Mouse (Mus musculus) liver, postnatal 0 days (tissue): ENCODE data around the gene Tubb2a. TPM values are rescaled to one million over a fixed set of nuclear protein-coding genes. Genes with fewer than 3 reads are reported as not detected.

Experiments used
- ATAC-seq: fragments of 200-750 bp; cut with Nextera tagmentation; 2 replicates; pipeline ENCODE4 v1.8.0; 2017; ENCODE audit warnings: mild to moderate bottlenecking, moderate library complexity
- DNase-seq: peaks from one replicate; pipeline ENCODE4 v3.0.0-alpha.2; 2016
- H3K27ac ChIP-seq: fragments of 300-500 bp; sonication (generic); 2 replicates; pipeline ENCODE4 v1.5.1; 2014; ENCODE audit warnings: antibody characterized with exemption, moderate library complexity, mild to moderate bottlenecking, low read depth
- H3K27me3 ChIP-seq: fragments of 300-500 bp; sonication (generic); 2 replicates; pipeline ENCODE4 v1.6.1; 2014; ENCODE audit warnings: low read length, control low read depth, mixed read lengths; ENCODE audit not compliant: insufficient read depth
- H3K36me3 ChIP-seq: fragments of 300-500 bp; sonication (generic); replicated peaks from 2 replicates; pipeline ENCODE4 v1.6.1; 2014; ENCODE audit warnings: mild to moderate bottlenecking, control low read depth, low read length, moderate library complexity, mixed read lengths; ENCODE audit not compliant: insufficient read depth
- H3K4me1 ChIP-seq: fragments of 300-500 bp; sonication (generic); 2 replicates; pipeline ENCODE4 v1.6.1; 2014; ENCODE audit warnings: antibody characterized with exemption, mild to moderate bottlenecking, control low read depth; ENCODE audit not compliant: insufficient read depth
- H3K4me2 ChIP-seq: fragments of 300-500 bp; sonication (generic); 2 replicates; pipeline ENCODE4 v1.6.1; 2014; ENCODE audit warnings: low read depth, mild to moderate bottlenecking, low read length, moderate library complexity, mixed read lengths
- H3K4me3 ChIP-seq: fragments of 300-500 bp; sonication (generic); 2 replicates; pipeline ENCODE4 v1.5.1; 2014; ENCODE audit warnings: low read depth, low read length
- H3K9ac ChIP-seq: fragments of 300-500 bp; sonication (generic); replicated peaks from 2 replicates; pipeline ENCODE4 v1.6.1; 2014; ENCODE audit warnings: mild to moderate bottlenecking, moderate library complexity
- H3K9me3 ChIP-seq: fragments of 300-500 bp; sonication (generic); 2 replicates; pipeline ENCODE4 v1.6.1; 2016; ENCODE audit warnings: mild to moderate bottlenecking, control low read depth, low read length, mixed read lengths
- CTCF ChIP-seq: sonication (generic); IDR thresholded peaks from 2 replicates; pipeline ENCODE4 v1.5.1; 2016; ENCODE audit warnings: antibody characterized with exemption, low read depth
- EP300 ChIP-seq: IDR thresholded peaks from 2 replicates; pipeline ENCODE4 v1.6.1; 2016; ENCODE audit warnings: antibody characterized with exemption, low read depth, mild to moderate bottlenecking
- WGBS: fragments of 180-500 bp; shearing (Covaris S2); extraction: QIAGEN DNeasy Blood & Tissue Kit; methylation state at CpG from one replicate; pipeline ENCODE4 v1.1.7; 2014; ENCODE audit not compliant: insufficient replicate concordance; 5-methylcytosine and 5-hydroxymethylcytosine counted together
- polyA plus RNA-seq: library from polyadenylated mRNA; unstranded; fragments of >200 nt; fragmentation: Nextera tagmentation; extraction: Ambion mirVana; gene quantifications from 2 replicates; pipeline ENCODE4 v1.2.1, GENCODE M21; 2015

Gene Tubb2a
- polyA plus RNA-seq, 1 experiment from 2014 or later, result 64.7 TPM

- no peaks in the 10 kb centered on the region for H3K9me3 ChIP-seq
- H3K27me3 ChIP-seq, result no peaks in the 10 kb centered on the region
- 76% methylated on average over 4 of the region's 4 CpGs for WGBS
- no peak for ATAC-seq
- peaks cover 11% of the 10 kb centered on the region; the same call in 1 of the 2 replicates for H3K4me1 ChIP-seq
- TF ChIP-seq CTCF, result no peak
- no peak overlapping the region for H3K4me2 ChIP-seq
- H3K4me3 ChIP-seq, result no peak overlapping the region
- H3K27ac ChIP-seq, result no peak overlapping the region
- no peak for DNase-seq
- H3K9ac ChIP-seq, result no peak overlapping the region
- no peaks in the 10 kb centered on the region for H3K36me3 ChIP-seq
These were observed 31.3 kb upstream of the Tubb2a start for GRCm38 (mm10) chr13:34109035-34109676.

- no peaks in the 10 kb centered on the region for H3K27me3 ChIP-seq
- ATAC-seq, result no peak
- DNase-seq, result no peak
- 88% methylated on average over 1 of the region's 1 CpGs for WGBS
- H3K4me2 ChIP-seq, result no peak overlapping the region
- H3K4me3 ChIP-seq, result no peak overlapping the region
- H3K36me3 ChIP-seq, result no peaks in the 10 kb centered on the region
- H3K9ac ChIP-seq, result no peak overlapping the region
- H3K27ac ChIP-seq, result no peak overlapping the region
- TF ChIP-seq CTCF, result no peak
- H3K9me3 ChIP-seq, result no peaks in the 10 kb centered on the region
- peaks cover 6% of the 10 kb centered on the region; the same call in 1 of the 2 replicates for H3K4me1 ChIP-seq
These were observed 29.2 kb upstream of the Tubb2a start for GRCm38 (mm10) chr13:34106999-34107398.

GRCm38 (mm10) chr13:34106256-34106655, 28.4 kb upstream of the Tubb2a start:
- TF ChIP-seq CTCF (no peak), EP300 (no peak)
- Histone ChIP-seq H3K4me2 (no peak overlapping the region), H3K4me3 (no peak overlapping the region), H3K9ac (no peak overlapping the region), H3K36me3 (no peaks in the 10 kb centered on the region), H3K27me3 (no peaks in the 10 kb centered on the region), H3K27ac (no peak overlapping the region), H3K4me1 (peaks cover 6% of the 10 kb centered on the region; the same call in 1 of the 2 replicates), H3K9me3 (no peaks in the 10 kb centered on the region)
- ATAC-seq (no peak), DNase-seq (no peak)
- WGBS, result 80% methylated on average over 2 of the region's 2 CpGs

- ATAC-seq (no peak), DNase-seq (no peak)
- H3K9me3 ChIP-seq, result no peaks in the 10 kb centered on the region
- H3K36me3 ChIP-seq, result no peaks in the 10 kb centered on the region
- peaks cover 11% of the 10 kb centered on the region for H3K4me1 ChIP-seq
- no peak overlapping the region for H3K9ac ChIP-seq
- H3K4me3 ChIP-seq, result no peak overlapping the region
- no peaks in the 10 kb centered on the region for H3K27me3 ChIP-seq
- WGBS, result 70% methylated on average over 1 of the region's 1 CpGs
- no peak overlapping the region for H3K27ac ChIP-seq
- TF ChIP-seq CTCF, result no peak
- no peak for TF ChIP-seq EP300
- H3K4me2 ChIP-seq, result no peak overlapping the region
These were observed 27.6 kb upstream of the Tubb2a start for GRCm38 (mm10) chr13:34105364-34105763.

- DNase-seq (no peak), ATAC-seq (peak; percentile 11; the same call in 1 of the 2 replicates)
- Histone ChIP-seq H3K4me2 (no peak overlapping the region), H3K4me1 (peaks cover 10% of the 10 kb centered on the region), H3K36me3 (no peaks in the 10 kb centered on the region), H3K9ac (no peak overlapping the region), H3K9me3 (no peaks in the 10 kb centered on the region), H3K27me3 (no peaks in the 10 kb centered on the region), H3K27ac (0 out of 2 replicates have a peak overlapping the region, but pooled peaks have one; percentile 16), H3K4me3 (no peak overlapping the region)
- 55% methylated on average over 9 of the region's 9 CpGs for WGBS
- TF ChIP-seq CTCF (no peak), EP300 (peak; percentile 78)
These were observed 24.1 kb upstream of the Tubb2a start for GRCm38 (mm10) chr13:34101908-34102307.

GRCm38 (mm10) chr13:34101247-34101646, 23.4 kb upstream of the Tubb2a start:
- peak; percentile 80 for ATAC-seq
- WGBS, result 90% methylated on average over 10 of the region's 10 CpGs
- Histone ChIP-seq H3K4me1 (peaks cover 6% of the 10 kb centered on the region), H3K9me3 (no peaks in the 10 kb centered on the region), H3K4me2 (peak overlapping the region; percentile 43; the same call in 1 of the 2 replicates), H3K27me3 (no peaks in the 10 kb centered on the region), H3K4me3 (no peak overlapping the region), H3K27ac (peak overlapping the region; percentile 64), H3K9ac (no peak overlapping the region), H3K36me3 (no peaks in the 10 kb centered on the region)
- TF ChIP-seq EP300 (no peak; the same call in 1 of the 2 replicates), CTCF (no peak)
- DNase-seq, result no peak
